Mouse (Mus musculus) heart, embryonic 13.5 days (tissue): ENCODE measurements around the gene Parva. TPM values are rescaled to one million over a fixed set of nuclear protein-coding genes. Genes with fewer than 3 reads are reported as not detected.

Experiments used
- polyA plus RNA-seq: library from polyadenylated mRNA; unstranded; fragments of >200 nt; fragmentation: Nextera tagmentation; extraction: Ambion mirVana; gene quantifications from 2 replicates; pipeline ENCODE4 v1.2.1, GENCODE M21; 2015

Parva gene
- polyA plus RNA-seq, 1 experiment from 2014 or later: 83.7 TPM

Other genes starting within 250 kb of the Parva start
- gene Mical2, start 201.6 kb upstream of the Parva start, polyA plus RNA-seq: 105 and 109 TPM in 2 replicates